In the genomic region with DNA sequence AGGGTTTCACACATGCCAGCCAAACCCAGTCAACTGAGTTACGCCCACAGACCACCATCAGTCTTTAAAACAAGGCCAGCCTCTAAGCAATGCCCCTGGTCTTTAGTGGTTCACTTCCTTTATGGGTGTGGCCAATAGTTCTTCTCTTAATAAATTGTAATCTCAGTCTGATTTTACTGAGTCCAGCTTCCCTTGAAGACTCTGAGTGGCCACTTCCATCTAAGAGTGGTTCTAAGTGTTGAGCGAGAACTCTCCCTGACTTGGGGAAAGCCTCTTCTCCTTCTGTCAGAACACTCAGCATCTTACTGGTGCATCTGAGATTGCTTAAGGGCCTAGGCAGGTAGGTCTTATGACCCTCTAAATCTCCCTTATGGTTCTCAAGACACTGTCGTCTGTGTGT, we compare ENCODE assay signal across 9 mouse cellular contexts.
"Had no signal": no experiment of that assay in that cellular context is flagged by ENCODE, and none has a peak within 500 bp of the region (broad histone marks: within the 10 kb centered on the region; RNA-seq: fewer than 3 reads in every experiment).

No protein-coding gene starts in this region.

- H3K27ac ChIP-seq: kidney, embryonic 15.5 days; left cerebral cortex, adult 2 months; limb, embryonic 15.5 days; liver, embryonic 12.5 days; midbrain, embryonic 13.5 days had no signal

- H3K9ac ChIP-seq: kidney, embryonic 15.5 days; limb, embryonic 15.5 days; liver, embryonic 12.5 days; midbrain, embryonic 13.5 days had no signal

- H3K36me3 ChIP-seq: kidney, embryonic 15.5 days; limb, embryonic 15.5 days; liver, embryonic 12.5 days; midbrain, embryonic 13.5 days had no signal

- H3K27me3 ChIP-seq: kidney, embryonic 15.5 days; limb, embryonic 15.5 days; liver, embryonic 12.5 days; midbrain, embryonic 13.5 days had no signal

- H3K9me3 ChIP-seq: kidney, embryonic 15.5 days; limb, embryonic 15.5 days; liver, embryonic 12.5 days; midbrain, embryonic 13.5 days had no signal

- H3K4me3 ChIP-seq: kidney, embryonic 15.5 days; left cerebral cortex, adult 2 months; limb, embryonic 15.5 days; liver, embryonic 12.5 days; midbrain, embryonic 13.5 days had no signal

- ATAC-seq: liver, embryonic 12.5 days; midbrain, embryonic 13.5 days had no signal

- H3K4me1 ChIP-seq: limb, embryonic 15.5 days; liver, embryonic 12.5 days; midbrain, embryonic 13.5 days had no signal

- DNase-seq: kidney, adult 18-20 months; kidney, postnatal 14 days; thymus, adult 18-20 months; thymus, postnatal 14 days had no signal

- H3K4me2 ChIP-seq: kidney, embryonic 15.5 days; limb, embryonic 15.5 days; liver, embryonic 12.5 days; midbrain, embryonic 13.5 days had no signal
